Mouse (Mus musculus) small intestine, adult 2 months (tissue): ENCODE measurements around the gene Selenov. TPM values are rescaled to one million over a fixed set of nuclear protein-coding genes. Genes with fewer than 3 reads are reported as not detected.

Experiments used
- H3K27ac ChIP-seq: fragments of 200-500 bp; 2 replicates; pipeline ENCODE4 v1.5.1; 2012; ENCODE audit warnings: low read depth, low read length, control low read depth, inconsistent platforms; ENCODE audit not compliant: insufficient read depth
- H3K27me3 ChIP-seq: fragments of 200-500 bp; 2 replicates; pipeline ENCODE4 v1.6.1; 2012; ENCODE audit warnings: mild to moderate bottlenecking, moderate library complexity, low read length, inconsistent platforms; ENCODE audit not compliant: control insufficient read depth, insufficient read depth
- H3K36me3 ChIP-seq: fragments of 200-500 bp; 2 replicates; pipeline ENCODE4 v1.6.1; 2012; ENCODE audit warnings: mild to moderate bottlenecking, low read length, control low read depth, inconsistent platforms; ENCODE audit not compliant: control insufficient read depth, insufficient read depth
- H3K4me1 ChIP-seq: fragments of 200-500 bp; 2 replicates; pipeline ENCODE4 v1.6.1; 2012; ENCODE audit warnings: low read length, inconsistent platforms, mixed read lengths; ENCODE audit not compliant: control insufficient read depth, insufficient read depth, insufficient read length
- H3K4me3 ChIP-seq: fragments of 200-500 bp; 2 replicates; pipeline ENCODE4 v1.5.1; 2012; ENCODE audit warnings: low read depth, mild to moderate bottlenecking, control low read depth, inconsistent platforms, low read length, moderate library complexity
- CTCF ChIP-seq: fragments of 200-500 bp; IDR thresholded peaks from 2 replicates; pipeline ENCODE4 v1.5.1; 2012; ENCODE audit warnings: low read depth, mild to moderate bottlenecking, control low read depth, inconsistent platforms, low read length, moderate library complexity, mixed read lengths; ENCODE audit not compliant: insufficient replicate concordance, insufficient read length; ENCODE audit errors: extremely low read depth
- POLR2A ChIP-seq: fragments of 200-500 bp; IDR thresholded peaks from 2 replicates; pipeline ENCODE4 v1.6.1; 2012; ENCODE audit warnings: low read depth, mild to moderate bottlenecking, control low read depth, inconsistent platforms, low read length, moderate library complexity
- WGBS: fragments of 180-500 bp; shearing (Covaris S2); methylation state at CpG from one replicate; pipeline ENCODE4 v1.1.7; 2018; 5-methylcytosine and 5-hydroxymethylcytosine counted together
- polyA plus RNA-seq: library from polyadenylated mRNA; depleted of rRNA; stranded (reverse); fragments of >200 nt; gene quantifications from 2 replicates; pipeline ENCODE4 v1.2.3, GENCODE M21; 2012

Gene Selenov
- polyA plus RNA-seq, 1 experiment: not detected

GRCm38 (mm10) chr7:28326457-28326856, 35.5 kb upstream of the Selenov start:
- WGBS: 78% methylated on average over 4 of the region's 4 CpGs
- H3K27ac ChIP-seq: no peak overlapping the region
- no peaks in the 10 kb centered on the region for H3K4me1 ChIP-seq
- no peaks in the 10 kb centered on the region for H3K27me3 ChIP-seq
- TF ChIP-seq POLR2A: no peak
- TF ChIP-seq CTCF: no peak
- no peak overlapping the region for H3K4me3 ChIP-seq
- peaks cover 80% of the 10 kb centered on the region for H3K36me3 ChIP-seq

- Histone ChIP-seq H3K27me3 (no peaks in the 10 kb centered on the region), H3K27ac (no peak overlapping the region), H3K4me1 (no peaks in the 10 kb centered on the region), H3K36me3 (peaks cover 79% of the 10 kb centered on the region), H3K4me3 (no peak overlapping the region)
- WGBS: 96% methylated on average over 8 of the region's 8 CpGs
- TF ChIP-seq POLR2A (no peak), CTCF (no peak)
Observed at GRCm38 (mm10) chr7:28325293-28325692, 34.3 kb upstream of the Selenov start.

DNA sequence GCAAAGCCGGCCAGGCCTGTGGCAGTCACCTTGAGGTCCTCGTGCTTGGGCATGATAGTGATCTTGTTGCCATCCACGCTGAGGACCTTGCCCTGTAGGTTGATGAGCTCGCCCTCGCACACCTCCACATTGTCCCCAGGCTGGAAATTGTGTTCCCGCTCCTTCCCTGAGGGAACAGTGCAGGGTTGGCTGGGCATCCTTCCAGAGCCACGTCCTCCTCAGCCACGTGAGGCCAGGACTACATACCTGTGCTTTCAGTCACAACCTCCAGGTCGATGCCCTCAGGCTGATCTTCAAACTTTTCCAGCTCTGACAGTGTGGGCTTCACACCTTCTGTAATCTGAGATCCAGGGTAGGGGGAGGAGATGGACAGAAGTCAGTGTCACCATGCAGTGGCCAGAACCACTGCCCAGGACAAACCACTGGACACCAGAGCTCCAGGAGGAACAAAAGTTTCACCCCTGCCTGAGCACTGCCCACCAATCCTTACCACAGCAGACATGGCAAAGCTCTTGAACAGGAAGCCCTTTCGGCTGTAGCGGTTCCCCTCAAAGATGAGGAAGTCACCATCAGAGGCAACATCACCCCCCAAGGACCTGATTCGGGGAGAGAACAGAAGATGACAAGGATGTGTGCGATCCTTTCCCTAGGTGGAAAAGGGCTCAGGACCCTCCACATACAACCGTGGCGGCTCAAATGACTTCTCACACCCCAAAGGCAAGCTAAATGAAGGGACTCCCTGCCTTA, 31.2 kb upstream of the Selenov start:
- H3K36me3 ChIP-seq: peaks cover 86% of the 10 kb centered on the region

DNA sequence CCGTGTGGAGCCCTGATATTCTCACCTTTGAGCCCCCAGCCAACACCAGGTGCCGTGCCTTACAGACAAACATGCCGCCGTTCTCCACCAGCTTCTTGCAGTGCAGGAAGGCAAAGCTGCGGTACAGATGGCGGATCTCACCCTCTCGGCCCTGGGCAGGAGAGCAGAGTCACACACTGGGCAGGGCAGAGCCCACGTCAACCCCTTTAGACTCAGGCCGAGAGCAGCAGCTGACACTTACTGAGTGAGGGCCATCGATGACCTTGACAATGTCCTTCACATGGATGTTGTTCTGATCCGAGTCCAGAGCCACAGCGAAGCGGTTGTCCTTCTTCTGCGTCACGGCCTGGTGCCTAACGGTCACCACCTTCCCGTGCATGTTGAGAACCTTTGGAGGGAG, 27.7 kb upstream of the Selenov start:
- H3K4me1 ChIP-seq: no peaks in the 10 kb centered on the region
- no peak overlapping the region for H3K4me3 ChIP-seq
- TF ChIP-seq CTCF (no peak), POLR2A (no peak)
- H3K27me3 ChIP-seq: no peaks in the 10 kb centered on the region
- 89% methylated on average over 17 of the region's 17 CpGs for WGBS
- H3K36me3 ChIP-seq: peaks cover 85% of the 10 kb centered on the region
- no peak overlapping the region for H3K27ac ChIP-seq

More for the DNA sequence above, 31.2 kb upstream of the Selenov start:
- H3K27me3 ChIP-seq: no peaks in the 10 kb centered on the region
- no peak overlapping the region for H3K27ac ChIP-seq
- TF ChIP-seq CTCF (no peak), POLR2A (no peak)
- H3K4me1 ChIP-seq: no peaks in the 10 kb centered on the region
- no peak overlapping the region for H3K4me3 ChIP-seq
- 86% methylated on average over 15 of the region's 15 CpGs for WGBS

- H3K27me3 ChIP-seq: no peaks in the 10 kb centered on the region
- H3K36me3 ChIP-seq: peaks cover 79% of the 10 kb centered on the region
- no peak overlapping the region for H3K4me3 ChIP-seq
- no peak for TF ChIP-seq POLR2A
- no peak for TF ChIP-seq CTCF
- H3K27ac ChIP-seq: no peak overlapping the region
- H3K4me1 ChIP-seq: no peaks in the 10 kb centered on the region
- 82% methylated on average over 3 of the region's 3 CpGs for WGBS
Observed at GRCm38 (mm10) chr7:28318036-28318435, 27.1 kb upstream of the Selenov start.

- peaks cover 37% of the 10 kb centered on the region for H3K36me3 ChIP-seq
- H3K27ac ChIP-seq: no peak within 1 kb of the TSS
- WGBS: under 1% methylated on average over 45 of the region's 45 CpGs
- peak within 1 kb of the TSS; percentile 91 for H3K4me3 ChIP-seq
- H3K27me3 ChIP-seq: no peaks in the 10 kb centered on the region
- TF ChIP-seq POLR2A (peak; percentile 69), CTCF (no peak)
- peaks cover 8% of the 10 kb centered on the region for H3K4me1 ChIP-seq
Observed at GRCm38 (mm10) chr7:28311926-28312543, 21.0 kb upstream of the Selenov start, which contains the start of gene Timm50. Gene Timm50, minus strand, starts transcription at chr7:28312072.

DNA sequence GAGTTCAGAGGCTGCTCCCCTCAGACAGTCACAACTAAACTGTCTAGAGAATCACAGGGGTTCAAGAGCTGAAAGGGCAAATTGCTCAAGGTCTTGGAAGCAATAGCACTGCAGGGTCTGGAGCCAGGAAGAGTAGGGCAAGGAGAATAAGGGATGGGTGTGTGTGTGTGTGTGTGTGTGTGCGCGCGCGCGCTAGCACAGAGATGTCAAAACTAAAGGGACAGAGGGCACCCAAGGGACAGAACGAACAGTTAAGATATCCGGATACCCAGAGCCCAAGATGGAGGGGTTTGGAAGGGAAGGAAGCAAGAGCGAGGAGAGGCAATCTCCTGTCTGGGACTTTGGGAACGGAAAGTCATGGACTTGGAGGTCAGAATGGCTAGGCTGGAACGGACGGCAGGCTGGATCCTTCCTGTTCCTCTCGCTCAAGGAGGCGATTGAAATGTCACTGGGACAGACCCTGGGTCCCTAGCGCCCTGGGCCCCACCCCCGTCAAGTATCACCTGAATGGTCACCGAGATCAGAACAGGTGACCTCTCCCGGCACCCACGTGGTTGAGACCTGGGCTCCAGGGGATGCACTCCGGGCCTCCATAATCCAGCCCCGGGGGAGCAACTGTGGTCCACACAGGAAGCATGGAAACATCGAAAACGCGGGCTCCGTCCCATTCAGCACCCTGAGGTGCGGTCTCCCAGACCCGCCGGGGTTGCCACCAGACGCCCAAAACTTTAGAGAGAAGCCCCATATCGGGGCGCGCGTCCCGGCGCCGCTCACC, 20.4 kb upstream of the Selenov start:
- no peak for TF ChIP-seq CTCF
- TF ChIP-seq POLR2A: no peak
- Histone ChIP-seq H3K27ac (no peak overlapping the region), H3K4me3 (peak overlapping the region; percentile 91), H3K4me1 (peaks cover 8% of the 10 kb centered on the region), H3K36me3 (peaks cover 37% of the 10 kb centered on the region), H3K27me3 (no peaks in the 10 kb centered on the region)
- WGBS: 2% methylated on average over 35 of the region's 35 CpGs
